In the genomic region with DNA sequence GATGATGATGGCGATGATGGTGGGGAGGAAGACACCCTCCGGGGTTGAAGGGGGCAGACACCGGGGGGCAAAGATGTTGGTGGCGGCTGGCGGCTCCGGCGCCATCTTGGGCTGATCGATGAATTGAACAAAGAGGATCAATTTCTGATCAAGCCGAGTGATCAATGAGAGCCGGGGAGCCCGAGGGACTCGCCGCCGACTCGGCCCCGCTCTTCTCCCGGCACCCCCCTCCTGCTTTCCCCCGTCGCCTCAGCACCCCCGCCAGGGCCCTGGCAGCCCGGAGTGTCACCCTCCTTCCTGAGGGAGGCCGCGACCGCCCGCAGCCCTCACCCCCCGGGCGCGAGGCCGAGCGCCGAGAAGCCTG, we compare ENCODE assay signal across 8 mouse cellular contexts. TPM values are rescaled to one million over a fixed set of nuclear protein-coding genes. Genes with fewer than 3 reads are reported as not detected.
DNase-seq lines count a peak whose midpoint lies in the region; ATAC-seq and TF ChIP-seq lines count a peak whose summit lies in the region.

No protein-coding gene starts in this region.

- H3K4me1 ChIP-seq in kidney, embryonic 14.5 days (ENCODE audit: control insufficient read depth, insufficient read depth, low read length): peaks cover 16% of the 10 kb centered on the region
- H3K4me1 ChIP-seq in heart, postnatal 0 days (ENCODE audit: control insufficient read depth, insufficient read depth): peaks cover 21% of the 10 kb centered on the region

- no peaks in the 10 kb centered on the region; the same call in 1 of the 2 replicates for H3K27me3 ChIP-seq in kidney, embryonic 14.5 days (ENCODE audit: control insufficient read depth, insufficient read depth, low read length)
- peaks cover 8% of the 10 kb centered on the region; the same call in 1 of the 2 replicates for H3K27me3 ChIP-seq in heart, postnatal 0 days (ENCODE audit: control insufficient read depth, insufficient read depth, low read length)

- peak overlapping the region; percentile 99 for H3K4me3 ChIP-seq in kidney, embryonic 14.5 days (ENCODE audit: low read length)
- H3K4me3 ChIP-seq in heart, postnatal 0 days (ENCODE audit: low read depth, low read length): peak overlapping the region; percentile 89

- peak overlapping the region; percentile 93 for H3K27ac ChIP-seq in kidney, embryonic 14.5 days (ENCODE audit: low read depth, low read length)
- peak overlapping the region; percentile 90 for H3K27ac ChIP-seq in heart, postnatal 0 days (ENCODE audit: low read depth)

- TF ChIP-seq EP300 in heart, postnatal 0 days (IDR thresholded peaks at IDR 0.05; ENCODE audit: low read depth): 0 out of 2 replicates have a peak, but pooled peaks have one; percentile 7

- peak; percentile 36; the same call in 1 of the 2 replicates for ATAC-seq in kidney, embryonic 14.5 days (ENCODE audit: low FRiP score, low TSS enrichment)
- peak; percentile 55 for ATAC-seq in heart, postnatal 0 days (ENCODE audit: insufficient read depth, low read depth)

- no peaks in the 10 kb centered on the region for H3K36me3 ChIP-seq in kidney, embryonic 14.5 days (ENCODE audit: control insufficient read depth, insufficient read depth, low read length)
- H3K36me3 ChIP-seq in heart, postnatal 0 days (replicated peaks; ENCODE audit: control insufficient read depth, insufficient read depth, low read length): no peaks in the 10 kb centered on the region

- TF ChIP-seq CTCF in heart, postnatal 0 days (IDR thresholded peaks at IDR 0.05; ENCODE audit: low read depth): no peak

- H3K9ac ChIP-seq in kidney, embryonic 14.5 days (ENCODE audit: low read depth, low read length): peak overlapping the region; percentile 94
- peak overlapping the region; percentile 79 for H3K9ac ChIP-seq in heart, postnatal 0 days (replicated peaks; ENCODE audit: low read depth, low read length)

- WGBS in kidney, embryonic 14.5 days: under 1% methylated on average over 27 of the region's 31 CpGs
- WGBS in heart, postnatal 0 days: under 1% methylated on average over 28 of the region's 31 CpGs

- peak overlapping the region; percentile 99 for H3K4me2 ChIP-seq in kidney, embryonic 14.5 days (replicated peaks; ENCODE audit: low read depth, low read length)
- peak overlapping the region; percentile 83 for H3K4me2 ChIP-seq in heart, postnatal 0 days (ENCODE audit: low read depth, low read length)

- no peaks in the 10 kb centered on the region for H3K9me3 ChIP-seq in kidney, embryonic 14.5 days (ENCODE audit: control insufficient read depth, low read length)
- H3K9me3 ChIP-seq in heart, postnatal 0 days (replicated peaks; ENCODE audit: control insufficient read depth, low read length): no peaks in the 10 kb centered on the region

- DNase-seq in kidney, postnatal 25 days: no peak
- DNase-seq in urinary bladder, postnatal 25 days (ENCODE audit: low spot score): peak; percentile 36
- DNase-seq in urinary bladder, postnatal 14 days (ENCODE audit: low spot score): no peak
- no peak for DNase-seq in heart, postnatal 0 days (ENCODE audit: low spot score)
- DNase-seq in lung, postnatal 14 days: peak; percentile 35
- DNase-seq in yolk sac, embryonic 10.5 days (ENCODE audit: low spot score): no peak
- DNase-seq in adrenal gland, postnatal 14 days: no peak

RNA-seq across cellular contexts. Expression of a gene that starts 0.5 kb away (rescaled TPM):
- 80.6 and 105 TPM in 2 replicates for polyA plus RNA-seq in kidney, embryonic 14.5 days (2014; fragmentation: Nextera tagmentation; extraction: Ambion mirVana)
- total RNA-seq in heart, postnatal 0 days (2014; rRNA removed; ENCODE audit: low replicate concordance): 89.5 and 118 TPM in 2 replicates
- polyA plus RNA-seq in heart, postnatal 0 days (2015; fragmentation: Nextera tagmentation; extraction: Ambion mirVana): 48.0 and 50.7 TPM in 2 replicates
- total RNA-seq in adrenal gland, postnatal 14 days (2021): 83.1 and 95.0 TPM in 2 replicates

Comparison
In these comparisons a context has a peak if more than half of its experiments do, and no peak if none do; other contexts are left out.
1. DNase-seq: peak in urinary bladder, postnatal 25 days (single experiment) and lung, postnatal 14 days (single experiment); none in kidney, postnatal 25 days (0 of 2), urinary bladder, postnatal 14 days (single experiment), heart, postnatal 0 days (single experiment), yolk sac, embryonic 10.5 days (single experiment) and adrenal gland, postnatal 14 days (single experiment).